Mouse (Mus musculus) testis, adult 2 months (tissue): Measurements from ENCODE around the gene Ell3. TPM values are rescaled to one million over a fixed set of nuclear protein-coding genes. Genes with fewer than 3 reads are reported as not detected.

ENCODE experiments used
- H3K27ac ChIP-seq: fragments of 200-500 bp; 2 replicates; pipeline ENCODE4 v1.5.1; 2012; ENCODE audit warnings: low read depth, low read length; ENCODE audit not compliant: control insufficient read depth, insufficient read depth
- H3K27me3 ChIP-seq: fragments of 200-500 bp; 2 replicates; pipeline ENCODE4 v1.6.1; 2012; ENCODE audit warnings: mild to moderate bottlenecking, low read length, moderate library complexity; ENCODE audit not compliant: control insufficient read depth, insufficient read depth
- H3K36me3 ChIP-seq: fragments of 200-500 bp; 2 replicates; pipeline ENCODE4 v1.6.1; 2012; ENCODE audit warnings: mild to moderate bottlenecking, low read length; ENCODE audit not compliant: control insufficient read depth, insufficient read depth
- H3K4me1 ChIP-seq: fragments of 200-500 bp; 2 replicates; pipeline ENCODE4 v1.6.1; 2012; ENCODE audit warnings: low read length; ENCODE audit not compliant: control insufficient read depth, insufficient read depth
- H3K4me3 ChIP-seq: fragments of 200-500 bp; 2 replicates; pipeline ENCODE4 v1.5.1; 2012; ENCODE audit warnings: low read depth, mild to moderate bottlenecking, low read length, moderate library complexity, mixed read lengths; ENCODE audit not compliant: control insufficient read depth
- CTCF ChIP-seq: fragments of 200-500 bp; IDR thresholded peaks from 2 replicates; pipeline ENCODE4 v1.5.1; 2012; ENCODE audit warnings: low read depth, mild to moderate bottlenecking, inconsistent platforms, low read length, moderate library complexity; ENCODE audit not compliant: control insufficient read depth, insufficient read depth, insufficient replicate concordance
- POLR2A ChIP-seq: fragments of 200-500 bp; IDR thresholded peaks from 2 replicates; pipeline ENCODE4 v1.6.1; 2012; ENCODE audit warnings: low read depth, mild to moderate bottlenecking, inconsistent platforms, low read length, moderate library complexity; ENCODE audit not compliant: control insufficient read depth
- polyA plus RNA-seq: library from polyadenylated mRNA; depleted of rRNA; stranded (reverse); fragments of >200 nt; gene quantifications from 2 replicates; pipeline ENCODE4 v1.2.3, GENCODE M21; 2012

Gene Ell3
- polyA plus RNA-seq, 1 experiment = 5.8 TPM

- Histone ChIP-seq H3K4me1 (peaks cover 8% of the 10 kb centered on the region), H3K27ac (no peak overlapping the region), H3K27me3 (no peaks in the 10 kb centered on the region), H3K36me3 (peaks cover 2% of the 10 kb centered on the region), H3K4me3 (no peak overlapping the region)
- TF ChIP-seq POLR2A (no peak), CTCF (no peak)
Measured at GRCm38 (mm10) chr2:121452361-121452760, 8.3 kb upstream of the Ell3 start.

GRCm38 (mm10) chr2:121450093-121450492 is 6.0 kb upstream of the Ell3 start:
- no peaks in the 10 kb centered on the region for H3K27me3 ChIP-seq
- TF ChIP-seq CTCF (no peak), POLR2A (no peak)
- H3K27ac ChIP-seq = peak overlapping the region; percentile 88
- H3K4me1 ChIP-seq = peaks cover 8% of the 10 kb centered on the region
- peak overlapping the region; percentile 95 for H3K4me3 ChIP-seq
- H3K36me3 ChIP-seq = peaks cover 2% of the 10 kb centered on the region

- peaks cover 2% of the 10 kb centered on the region for H3K36me3 ChIP-seq
- H3K4me1 ChIP-seq = peaks cover 8% of the 10 kb centered on the region
- H3K27ac ChIP-seq = peak overlapping the region; percentile 96
- H3K27me3 ChIP-seq = no peaks in the 10 kb centered on the region
- peak overlapping the region; percentile 95 for H3K4me3 ChIP-seq
- no peak for TF ChIP-seq CTCF
- TF ChIP-seq POLR2A = no peak; the same call in 1 of the 2 replicates
Measured at GRCm38 (mm10) chr2:121449545-121450011, 5.5 kb upstream of the Ell3 start.

GRCm38 (mm10) chr2:121448739-121449535 is 4.9 kb upstream of the Ell3 start, which contains the start of gene Serf2:
Gene Serf2, plus strand, starts transcription at chr2:121449195.
- TF ChIP-seq POLR2A = peak; percentile 97
- no peak for TF ChIP-seq CTCF
- Histone ChIP-seq H3K27me3 (no peaks in the 10 kb centered on the region), H3K4me3 (peak within 1 kb of the TSS; percentile 95), H3K36me3 (peaks cover 2% of the 10 kb centered on the region), H3K27ac (peak within 1 kb of the TSS; percentile 96), H3K4me1 (peaks cover 8% of the 10 kb centered on the region)

- Histone ChIP-seq H3K4me1 (peaks cover 8% of the 10 kb centered on the region), H3K36me3 (peaks cover 2% of the 10 kb centered on the region), H3K27me3 (no peaks in the 10 kb centered on the region), H3K27ac (peak overlapping the region; percentile 90), H3K4me3 (peak overlapping the region; percentile 95)
- TF ChIP-seq POLR2A = no peak
- TF ChIP-seq CTCF = no peak
Measured at GRCm38 (mm10) chr2:121448136-121448535, 4.1 kb upstream of the Ell3 start.

GRCm38 (mm10) chr2:121447006-121447405 is 2.9 kb upstream of the Ell3 start:
- no peak for TF ChIP-seq POLR2A
- Histone ChIP-seq H3K4me3 (no peak overlapping the region), H3K36me3 (peaks cover 2% of the 10 kb centered on the region), H3K4me1 (peaks cover 9% of the 10 kb centered on the region), H3K27ac (no peak overlapping the region), H3K27me3 (no peaks in the 10 kb centered on the region)

- Histone ChIP-seq H3K27me3 (no peaks in the 10 kb centered on the region), H3K27ac (no peak overlapping the region), H3K4me1 (peaks cover 14% of the 10 kb centered on the region), H3K36me3 (peaks cover 2% of the 10 kb centered on the region), H3K4me3 (peak overlapping the region; percentile 14)
- no peak for TF ChIP-seq POLR2A
- no peak for TF ChIP-seq CTCF
Measured at GRCm38 (mm10) chr2:121446506-121446905, 2.4 kb upstream of the Ell3 start.

GRCm38 (mm10) chr2:121445117-121445516 is 1.0 kb upstream of the Ell3 start:
- Histone ChIP-seq H3K4me3 (no peak overlapping the region), H3K27ac (no peak overlapping the region), H3K27me3 (no peaks in the 10 kb centered on the region), H3K4me1 (peaks cover 13% of the 10 kb centered on the region), H3K36me3 (no peaks in the 10 kb centered on the region)
- TF ChIP-seq POLR2A (no peak), CTCF (no peak)
